Mouse (Mus musculus): ENCODE data around the gene Gm13271.
"Not testable (repeated sequence)": the region's sequence is repeated elsewhere in the genome, so short reads cannot be mapped to it uniquely, and the experiment has no call there.

Gene Gm13271

DNA sequence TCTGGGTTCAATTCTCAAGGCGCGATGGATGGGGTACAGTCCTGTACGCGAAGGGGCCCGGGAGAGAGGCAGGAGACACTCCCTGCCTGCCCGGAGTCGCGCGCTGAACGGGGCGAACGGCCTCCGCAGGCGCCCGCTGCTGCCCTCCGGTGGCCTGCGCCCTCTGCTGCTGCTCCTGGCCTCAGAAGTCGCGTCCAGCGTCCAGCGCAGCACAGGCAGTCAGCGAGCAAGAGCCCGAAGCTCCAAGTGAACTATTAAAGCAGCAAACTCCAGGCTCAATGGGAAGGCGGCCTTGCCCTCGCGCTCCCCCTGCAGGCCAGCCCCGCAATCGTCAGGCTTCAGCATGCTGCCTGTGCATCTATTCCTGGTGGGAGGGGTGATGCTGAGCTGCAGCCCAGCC is 5.8 kb downstream of the Gm13271 start:
- peak; percentile 64 for DNase-seq (ENCODE audit: low spot score)

DNA sequence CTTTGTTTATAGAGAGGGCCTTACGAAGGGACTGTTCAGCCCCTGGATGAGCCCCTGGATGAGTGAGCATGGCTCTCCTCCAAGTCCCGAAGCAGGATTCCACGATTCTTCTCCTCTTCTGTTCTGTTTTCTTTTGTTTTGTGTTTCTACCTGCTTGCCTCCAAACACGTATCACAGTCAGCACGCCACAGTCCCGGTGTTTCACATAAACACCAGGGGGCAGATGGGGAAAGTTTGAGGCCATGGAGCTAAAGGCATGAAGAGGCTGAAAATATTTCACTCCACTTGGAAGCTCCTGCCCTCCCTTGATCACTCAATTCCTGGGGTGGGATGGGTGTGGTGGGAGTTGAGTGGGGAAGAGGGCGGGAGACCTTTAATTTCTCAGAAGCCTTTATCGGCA is 7.1 kb downstream of the Gm13271 start:
- not testable (repeated sequence) for DNase-seq (ENCODE audit: low spot score)

DNA sequence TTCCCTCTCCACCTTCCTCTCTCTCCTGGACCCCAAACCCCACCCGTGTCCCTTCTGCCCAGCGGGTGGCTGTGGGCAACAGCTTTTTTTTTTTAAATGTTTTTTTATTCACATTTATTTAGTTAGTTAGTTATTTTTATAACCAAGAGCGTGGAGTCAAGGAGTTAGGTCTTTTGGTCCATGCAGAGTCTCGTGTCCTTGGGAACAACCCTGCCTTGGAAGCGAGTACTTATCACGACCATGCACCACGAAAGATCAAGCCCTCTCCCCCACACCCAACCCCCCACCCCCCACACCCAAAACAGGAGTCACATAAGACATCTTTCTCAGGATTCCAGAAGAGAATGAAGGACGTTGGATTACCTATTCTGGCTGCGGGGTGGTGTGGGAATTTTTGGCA is 7.7 kb downstream of the Gm13271 start:
- not testable (repeated sequence) for DNase-seq (ENCODE audit: low spot score)

DNA sequence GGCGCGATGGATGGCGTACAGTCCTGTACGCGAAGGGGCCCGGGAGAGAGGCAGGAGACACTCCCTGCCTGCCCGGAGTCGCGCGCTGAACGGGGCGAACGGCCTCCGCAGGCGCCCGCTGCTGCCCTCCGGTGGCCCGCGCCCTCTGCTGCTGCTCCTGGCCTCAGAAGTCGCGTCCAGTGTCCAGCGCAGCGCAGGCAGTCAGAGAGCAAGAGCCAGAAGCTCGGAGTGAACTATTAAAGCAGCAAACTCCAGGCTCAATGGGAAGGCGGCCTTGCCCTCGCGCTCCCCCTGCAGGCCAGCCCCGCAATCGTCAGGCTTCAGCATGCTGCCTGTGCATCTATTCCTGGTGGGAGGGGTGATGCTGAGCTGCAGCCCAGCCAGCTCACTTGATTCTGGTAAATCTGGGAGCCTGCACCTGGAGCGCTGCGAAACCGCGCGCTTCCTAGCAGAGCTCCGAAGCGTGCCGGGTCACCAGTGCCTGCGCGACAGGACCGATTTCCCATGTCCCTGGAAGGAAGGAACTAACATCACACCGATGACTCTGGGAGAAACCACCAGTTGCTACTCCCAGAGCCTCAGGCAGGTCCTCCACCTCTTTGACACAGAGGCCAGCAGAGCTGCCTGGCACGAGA is 8.8 kb downstream of the Gm13271 start:
- DNase-seq (ENCODE audit: low spot score), result peak; percentile 74

DNA sequence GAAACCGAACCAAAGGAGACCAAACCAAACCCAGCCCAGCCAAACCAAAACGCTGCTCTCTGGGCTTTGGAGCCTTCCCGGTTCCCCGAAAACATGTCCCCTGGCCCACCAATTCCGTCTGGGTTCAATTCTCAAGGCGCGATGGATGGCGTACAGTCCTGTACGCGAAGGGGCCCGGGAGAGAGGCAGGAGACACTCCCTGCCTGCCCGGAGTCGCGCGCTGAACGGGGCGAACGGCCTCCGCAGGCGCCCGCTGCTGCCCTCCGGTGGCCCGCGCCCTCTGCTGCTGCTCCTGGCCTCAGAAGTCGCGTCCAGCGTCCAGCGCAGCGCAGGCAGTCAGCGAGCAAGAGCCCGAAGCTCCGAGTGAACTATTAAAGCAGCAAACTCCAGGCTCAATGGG is 18.9 kb downstream of the Gm13271 start, which contains the start of gene Gm13290:
Gene Gm13290, plus strand, starts transcription at position 301 of the 400 bp plus-strand sequence.
- DNase-seq (ENCODE audit: low spot score), result not testable (repeated sequence)

DNA sequence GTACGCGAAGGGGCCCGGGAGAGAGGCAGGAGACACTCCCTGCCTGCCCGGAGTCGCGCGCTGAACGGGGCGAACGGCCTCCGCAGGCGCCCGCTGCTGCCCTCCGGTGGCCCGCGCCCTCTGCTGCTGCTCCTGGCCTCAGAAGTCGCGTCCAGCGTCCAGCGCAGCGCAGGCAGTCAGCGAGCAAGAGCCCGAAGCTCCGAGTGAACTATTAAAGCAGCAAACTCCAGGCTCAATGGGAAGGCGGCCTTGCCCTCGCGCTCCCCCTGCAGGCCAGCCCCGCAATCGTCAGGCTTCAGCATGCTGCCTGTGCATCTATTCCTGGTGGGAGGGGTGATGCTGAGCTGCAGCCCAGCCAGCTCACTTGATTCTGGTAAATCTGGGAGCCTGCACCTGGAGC is 22.0 kb downstream of the Gm13271 start, which contains the start of gene Gm13289:
Gene Gm13289, plus strand, starts transcription at position 301 of the 400 bp plus-strand sequence.
- DNase-seq (ENCODE audit: low spot score), result not testable (repeated sequence)

DNA sequence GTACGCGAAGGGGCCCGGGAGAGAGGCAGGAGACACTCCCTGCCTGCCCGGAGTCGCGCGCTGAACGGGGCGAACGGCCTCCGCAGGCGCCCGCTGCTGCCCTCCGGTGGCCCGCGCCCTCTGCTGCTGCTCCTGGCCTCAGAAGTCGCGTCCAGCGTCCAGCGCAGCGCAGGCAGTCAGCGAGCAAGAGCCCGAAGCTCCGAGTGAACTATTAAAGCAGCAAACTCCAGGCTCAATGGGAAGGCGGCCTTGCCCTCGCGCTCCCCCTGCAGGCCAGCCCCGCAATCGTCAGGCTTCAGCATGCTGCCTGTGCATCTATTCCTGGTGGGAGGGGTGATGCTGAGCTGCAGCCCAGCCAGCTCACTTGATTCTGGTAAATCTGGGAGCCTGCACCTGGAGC is 24.9 kb downstream of the Gm13271 start, which contains the start of gene Gm13272:
Gene Gm13272, plus strand, starts transcription at position 301 of the 400 bp plus-strand sequence.
- not testable (repeated sequence) for DNase-seq (ENCODE audit: low spot score)

DNA sequence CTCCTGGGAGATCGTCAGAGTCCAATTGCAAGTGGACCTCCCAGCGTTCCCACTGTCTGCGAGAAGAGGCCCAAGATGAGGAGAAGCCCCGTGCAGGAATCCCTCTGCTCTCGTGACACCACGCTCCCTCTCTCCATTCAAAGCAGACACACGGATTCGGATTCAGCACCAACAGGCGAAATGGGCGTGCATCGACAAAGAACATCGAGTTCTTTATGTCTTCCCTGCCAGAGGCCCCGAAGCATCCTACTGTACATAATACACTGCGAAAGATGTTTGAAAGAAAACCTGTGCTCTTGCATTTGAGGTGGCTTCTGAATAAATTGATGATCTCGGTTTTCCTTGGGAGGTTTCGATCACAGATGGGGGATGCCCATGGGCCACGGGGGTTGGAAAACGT is 25.7 kb downstream of the Gm13271 start:
- not testable (repeated sequence) for DNase-seq (ENCODE audit: low spot score)

DNA sequence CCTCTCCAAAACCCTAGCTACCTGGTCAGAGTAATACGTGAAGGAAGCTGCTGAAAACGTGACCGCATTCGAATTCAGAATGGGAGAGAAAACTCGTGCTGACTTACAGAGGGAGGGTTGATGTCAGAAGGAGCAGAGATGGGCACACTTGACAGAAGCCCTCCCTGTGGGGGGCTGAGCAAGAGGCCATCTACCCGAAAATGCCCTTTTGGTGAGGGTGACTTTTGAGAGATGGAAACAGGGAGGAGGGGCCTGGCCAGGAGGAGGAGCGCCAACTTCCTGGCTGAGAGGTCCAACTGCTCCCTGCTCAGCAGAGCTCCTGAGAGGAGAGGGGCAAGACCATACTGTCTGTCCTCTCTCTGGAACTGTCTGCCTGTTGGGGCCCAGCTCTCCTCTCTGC is 27.2 kb downstream of the Gm13271 start, which contains the start of gene Ifnz:
Gene Ifnz, plus strand, starts transcription at position 301 of the 400 bp plus-strand sequence.
- not testable (repeated sequence) for DNase-seq (ENCODE audit: low spot score)

DNA sequence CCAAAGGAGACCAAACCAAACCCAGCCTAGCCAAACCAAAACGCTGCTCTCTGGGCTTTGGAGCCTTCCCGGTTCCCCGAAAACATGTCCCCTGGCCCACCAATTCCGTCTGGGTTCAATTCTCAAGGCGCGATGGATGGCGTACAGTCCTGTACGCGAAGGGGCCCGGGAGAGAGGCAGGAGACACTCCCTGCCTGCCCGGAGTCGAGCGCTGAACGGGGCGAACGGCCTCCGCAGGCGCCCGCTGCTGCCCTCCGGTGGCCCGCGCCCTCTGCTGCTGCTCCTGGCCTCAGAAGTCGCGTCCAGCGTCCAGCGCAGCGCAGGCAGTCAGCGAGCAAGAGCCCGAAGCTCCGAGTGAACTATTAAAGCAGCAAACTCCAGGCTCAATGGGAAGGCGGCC is 27.7 kb downstream of the Gm13271 start:
- DNase-seq (ENCODE audit: low spot score), result not testable (repeated sequence)

DNA sequence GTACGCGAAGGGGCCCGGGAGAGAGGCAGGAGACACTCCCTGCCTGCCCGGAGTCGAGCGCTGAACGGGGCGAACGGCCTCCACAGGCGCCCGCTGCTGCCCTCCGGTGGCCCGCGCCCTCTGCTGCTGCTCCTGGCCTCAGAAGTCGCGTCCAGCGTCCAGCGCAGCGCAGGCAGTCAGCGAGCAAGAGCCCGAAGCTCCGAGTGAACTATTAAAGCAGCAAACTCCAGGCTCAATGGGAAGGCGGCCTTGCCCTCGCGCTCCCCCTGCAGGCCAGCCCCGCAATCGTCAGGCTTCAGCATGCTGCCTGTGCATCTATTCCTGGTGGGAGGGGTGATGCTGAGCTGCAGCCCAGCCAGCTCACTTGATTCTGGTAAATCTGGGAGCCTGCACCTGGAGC is 30.7 kb downstream of the Gm13271 start, which contains the start of gene Gm13276:
Gene Gm13276, plus strand, starts transcription at position 301 of the 400 bp plus-strand sequence.
- not testable (repeated sequence) for DNase-seq (ENCODE audit: low spot score)

DNA sequence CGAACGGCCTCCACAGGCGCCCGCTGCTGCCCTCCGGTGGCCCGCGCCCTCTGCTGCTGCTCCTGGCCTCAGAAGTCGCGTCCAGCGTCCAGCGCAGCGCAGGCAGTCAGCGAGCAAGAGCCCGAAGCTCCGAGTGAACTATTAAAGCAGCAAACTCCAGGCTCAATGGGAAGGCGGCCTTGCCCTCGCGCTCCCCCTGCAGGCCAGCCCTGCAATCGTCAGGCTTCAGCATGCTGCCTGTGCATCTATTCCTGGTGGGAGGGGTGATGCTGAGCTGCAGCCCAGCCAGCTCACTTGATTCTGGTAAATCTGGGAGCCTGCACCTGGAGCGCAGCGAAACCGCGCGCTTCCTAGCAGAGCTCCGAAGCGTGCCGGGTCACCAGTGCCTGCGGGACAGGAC is 33.7 kb downstream of the Gm13271 start, which contains the start of gene Gm13277:
Gene Gm13277, plus strand, starts transcription at position 231 of the 400 bp plus-strand sequence.
- DNase-seq (ENCODE audit: low spot score), result not testable (repeated sequence)

DNA sequence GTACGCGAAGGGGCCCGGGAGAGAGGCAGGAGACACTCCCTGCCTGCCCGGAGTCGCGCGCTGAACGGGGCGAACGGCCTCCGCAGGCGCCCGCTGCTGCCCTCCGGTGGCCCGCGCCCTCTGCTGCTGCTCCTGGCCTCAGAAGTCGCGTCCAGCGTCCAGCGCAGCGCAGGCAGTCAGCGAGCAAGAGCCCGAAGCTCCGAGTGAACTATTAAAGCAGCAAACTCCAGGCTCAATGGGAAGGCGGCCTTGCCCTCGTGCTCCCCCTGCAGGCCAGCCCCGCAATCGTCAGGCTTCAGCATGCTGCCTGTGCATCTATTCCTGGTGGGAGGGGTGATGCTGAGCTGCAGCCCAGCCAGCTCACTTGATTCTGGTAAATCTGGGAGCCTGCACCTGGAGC is 36.6 kb downstream of the Gm13271 start, which contains the start of gene Gm13278:
Gene Gm13278, plus strand, starts transcription at position 301 of the 400 bp plus-strand sequence.
- DNase-seq (ENCODE audit: low spot score), result not testable (repeated sequence)

DNA sequence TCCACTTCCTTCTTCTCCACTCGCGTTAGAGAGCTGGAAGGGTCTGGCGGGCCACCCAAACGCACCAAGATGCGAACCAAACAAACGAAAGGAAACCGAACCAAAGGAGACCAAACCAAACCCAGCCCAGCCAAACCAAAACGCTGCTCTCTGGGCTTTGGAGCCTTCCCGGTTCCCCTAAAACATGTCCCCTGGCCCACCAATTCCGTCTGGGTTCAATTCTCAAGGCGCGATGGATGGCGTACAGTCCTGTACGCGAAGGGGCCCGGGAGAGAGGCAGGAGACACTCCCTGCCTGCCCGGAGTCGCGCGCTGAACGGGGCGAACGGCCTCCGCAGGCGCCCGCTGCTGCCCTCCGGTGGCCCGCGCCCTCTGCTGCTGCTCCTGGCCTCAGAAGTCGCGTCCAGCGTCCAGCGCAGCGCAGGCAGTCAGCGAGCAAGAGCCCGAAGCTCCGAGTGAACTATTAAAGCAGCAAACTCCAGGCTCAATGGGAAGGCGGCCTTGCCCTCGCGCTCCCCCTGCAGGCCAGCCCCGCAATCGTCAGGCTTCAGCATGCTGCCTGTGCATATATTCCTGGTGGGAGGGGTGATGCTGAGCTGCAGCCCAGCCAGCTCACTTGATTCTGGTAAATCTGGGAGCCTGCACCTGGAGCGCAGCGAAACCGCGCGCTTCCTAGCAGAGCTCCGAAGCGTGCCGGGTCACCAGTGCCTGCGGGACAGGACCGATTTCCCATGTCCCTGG is 39.4 kb downstream of the Gm13271 start, which contains the start of gene Gm13275:
Gene Gm13275, plus strand, starts transcription at position 552 of the 740 bp plus-strand sequence.
- DNase-seq (ENCODE audit: low spot score), result not testable (repeated sequence)

DNA sequence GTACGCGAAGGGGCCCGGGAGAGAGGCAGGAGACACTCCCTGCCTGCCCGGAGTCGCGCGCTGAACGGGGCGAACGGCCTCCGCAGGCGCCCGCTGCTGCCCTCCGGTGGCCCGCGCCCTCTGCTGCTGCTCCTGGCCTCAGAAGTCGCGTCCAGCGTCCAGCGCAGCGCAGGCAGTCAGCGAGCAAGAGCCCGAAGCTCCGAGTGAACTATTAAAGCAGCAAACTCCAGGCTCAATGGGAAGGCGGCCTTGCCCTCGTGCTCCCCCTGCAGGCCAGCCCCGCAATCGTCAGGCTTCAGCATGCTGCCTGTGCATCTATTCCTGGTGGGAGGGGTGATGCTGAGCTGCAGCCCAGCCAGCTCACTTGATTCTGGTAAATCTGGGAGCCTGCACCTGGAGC is 42.4 kb downstream of the Gm13271 start, which contains the start of gene Gm13279:
Gene Gm13279, plus strand, starts transcription at position 301 of the 400 bp plus-strand sequence.
- DNase-seq (ENCODE audit: low spot score), result not testable (repeated sequence)

DNA sequence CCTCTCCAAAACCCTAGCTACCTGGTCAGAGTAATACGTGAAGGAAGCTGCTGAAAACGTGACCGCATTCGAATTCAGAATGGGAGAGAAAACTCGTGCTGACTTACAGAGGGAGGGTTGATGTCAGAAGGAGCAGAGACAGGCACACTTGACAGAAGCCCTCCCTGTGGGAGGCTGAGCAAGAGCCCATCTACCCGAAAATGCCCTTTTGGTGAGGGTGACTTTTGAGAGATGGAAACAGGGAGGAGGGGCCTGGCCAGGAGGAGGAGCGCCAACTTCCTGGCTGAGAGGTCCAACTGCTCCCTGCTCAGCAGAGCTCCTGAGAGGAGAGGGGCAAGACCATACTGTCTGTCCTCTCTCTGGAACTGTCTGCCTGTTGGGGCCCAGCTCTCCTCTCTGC is 44.7 kb downstream of the Gm13271 start, which contains the start of gene Gm13285:
Gene Gm13285, plus strand, starts transcription at position 301 of the 400 bp plus-strand sequence.
- not testable (repeated sequence) for DNase-seq (ENCODE audit: low spot score)

DNA sequence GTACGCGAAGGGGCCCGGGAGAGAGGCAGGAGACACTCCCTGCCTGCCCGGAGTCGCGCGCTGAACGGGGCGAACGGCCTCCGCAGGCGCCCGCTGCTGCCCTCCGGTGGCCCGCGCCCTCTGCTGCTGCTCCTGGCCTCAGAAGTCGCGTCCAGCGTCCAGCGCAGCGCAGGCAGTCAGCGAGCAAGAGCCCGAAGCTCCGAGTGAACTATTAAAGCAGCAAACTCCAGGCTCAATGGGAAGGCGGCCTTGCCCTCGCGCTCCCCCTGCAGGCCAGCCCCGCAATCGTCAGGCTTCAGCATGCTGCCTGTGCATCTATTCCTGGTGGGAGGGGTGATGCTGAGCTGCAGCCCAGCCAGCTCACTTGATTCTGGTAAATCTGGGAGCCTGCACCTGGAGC is 48.3 kb downstream of the Gm13271 start, which contains the start of gene Gm13287:
Gene Gm13287, plus strand, starts transcription at position 301 of the 400 bp plus-strand sequence.
- DNase-seq (ENCODE audit: low spot score), result not testable (repeated sequence)
